Mouse (Mus musculus) colon, adult 2 months (tissue): ENCODE results near the gene Nell2. TPM values are rescaled to one million over a fixed set of nuclear protein-coding genes. Genes with fewer than 3 reads are reported as not detected.

Experiments
- polyA plus RNA-seq: library from polyadenylated mRNA; depleted of rRNA; stranded (reverse); fragments of >200 nt; gene quantifications from 2 replicates; pipeline ENCODE4 v1.2.3, GENCODE M21; 2012; rRNA removed

The Nell2 gene
- 1.0 TPM in 2 replicates for polyA plus RNA-seq

GRCm38 (mm10) chr15:95527948-95528861, at the start of gene Nell2:
Nell2 (minus strand) TSS chr15:95528559.

Other genes starting within 250 kb of the Nell2 start
- gene Dbx2, start 127.4 kb upstream of the Nell2 start, polyA plus RNA-seq, result 0.07 TPM in 1 of 2 replicates, not detected in the other